In the genomic region with DNA sequence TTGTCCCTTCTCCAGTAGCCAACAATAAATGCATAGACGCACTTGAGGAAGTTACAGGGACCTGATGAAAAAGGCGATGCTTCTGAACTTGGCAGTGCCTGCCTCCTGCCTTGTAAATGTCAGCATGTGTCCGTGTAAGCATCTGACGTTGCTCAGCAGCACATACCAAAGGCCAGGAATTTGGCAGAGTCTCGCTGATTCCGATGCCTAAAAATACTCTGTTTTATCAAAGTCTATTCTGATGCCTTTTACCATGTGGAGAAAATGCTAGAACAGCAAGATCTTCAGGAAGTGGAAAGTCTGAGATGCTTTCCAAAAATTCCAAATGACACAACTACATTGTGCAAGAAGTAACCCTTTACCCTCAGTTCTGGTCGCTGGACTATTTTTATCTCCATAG, we compare ENCODE assay signal across 9 mouse cellular contexts.
DNase-seq lines count a peak whose midpoint lies in the region; ATAC-seq lines count a peak whose summit lies in the region.
"Had no signal": no experiment of that assay in that cellular context is flagged by ENCODE, and none has a peak within 500 bp of the region (broad histone marks: within the 10 kb centered on the region; RNA-seq: fewer than 3 reads in every experiment).

No protein-coding gene starts in this region.

- no peaks in the 10 kb centered on the region for H3K36me3 ChIP-seq in stomach, embryonic 16.5 days (ENCODE audit: control insufficient read depth, insufficient read depth, low read length)

- H3K4me1 ChIP-seq in stomach, embryonic 16.5 days (ENCODE audit: control insufficient read depth, insufficient read depth, low read length) = peaks cover 9% of the 10 kb centered on the region; the same call in 1 of the 2 replicates

- DNase-seq in cerebellum, adult 11 months = no peak
- peak; percentile 53 for DNase-seq in ovary, adult 18-20 months (ENCODE audit: low spot score)
- no peak for DNase-seq in ovary, postnatal 10 days (ENCODE audit: low spot score)
- peak; percentile 91 to 92 for DNase-seq in heart, adult 9 months (ENCODE audit: low spot score in 2 of 2)
- peak; percentile 29 to 64 for DNase-seq in layer of hippocampus, adult 18-20 months (ENCODE audit: low spot score in 2 of 2)

- H3K27ac ChIP-seq in stomach, embryonic 16.5 days (ENCODE audit: low read length) = no peak overlapping the region
- H3K27ac ChIP-seq: liver, embryonic 14.5 days had no signal

- H3K27me3 ChIP-seq in stomach, embryonic 16.5 days (ENCODE audit: control insufficient read depth, insufficient read depth, low read length) = no peaks in the 10 kb centered on the region

- 43% methylated on average over 7 of the region's 7 CpGs for WGBS in stomach, embryonic 16.5 days

- no peak overlapping the region for H3K4me2 ChIP-seq in stomach, embryonic 16.5 days (ENCODE audit: low read depth, low read length)

- ATAC-seq in cerebellum, adult (ENCODE audit: insufficient number of reproducible peaks, low FRiP score, low TSS enrichment) = peak; percentile 50; the same call in 1 of the 2 replicates
- 0 out of 2 replicates have a peak, but pooled peaks have one; percentile 58 for ATAC-seq in stomach, embryonic 16.5 days (ENCODE audit: insufficient read depth, low FRiP score)
- ATAC-seq in inflammation-experienced regulatory T-cells, adult 6 months = no peak

- H3K9me3 ChIP-seq in stomach, embryonic 16.5 days (replicated peaks; ENCODE audit: control insufficient read depth, low read length) = no peaks in the 10 kb centered on the region

- H3K9ac ChIP-seq in stomach, embryonic 16.5 days (ENCODE audit: low read length) = no peak overlapping the region
- H3K9ac ChIP-seq: liver, embryonic 14.5 days had no signal

- H3K4me3 ChIP-seq in stomach, embryonic 16.5 days (replicated peaks; ENCODE audit: low read length) = no peak overlapping the region

Comparison
In these comparisons a context has a peak if more than half of its experiments do, and no peak if none do; other contexts are left out.
1. DNase-seq: peak in ovary, adult 18-20 months (single experiment), heart, adult 9 months (2 of 2) and layer of hippocampus, adult 18-20 months (2 of 2); none in cerebellum, adult 11 months (single experiment) and ovary, postnatal 10 days (single experiment).